Mouse (Mus musculus) embryonic facial prominence, embryonic 10.5 days (tissue): ENCODE results near the gene Tedc2. TPM values are rescaled to one million over a fixed set of nuclear protein-coding genes. Genes with fewer than 3 reads are reported as not detected.
A peak's percentile ranks its signal among the peaks of the same experiment; 100 is the strongest.

Experiments used
- DNase-seq: peaks from one replicate; pipeline ENCODE4 v3.0.0-alpha.2; 2017; ENCODE audit warnings: low spot score
- H3K27ac ChIP-seq: fragments of 300-500 bp; sonication (generic); replicated peaks from 2 replicates; pipeline ENCODE4 v1.5.1; 2016; ENCODE audit warnings: mild to moderate bottlenecking
- H3K27me3 ChIP-seq: fragments of 300-500 bp; sonication (generic); replicated peaks from 2 replicates; pipeline ENCODE4 v1.6.1; 2016; ENCODE audit warnings: low read depth, mild to moderate bottlenecking; ENCODE audit not compliant: poor library complexity, severe bottlenecking
- H3K36me3 ChIP-seq: fragments of 300-500 bp; sonication (generic); replicated peaks from 2 replicates; pipeline ENCODE4 v1.6.1; 2016; ENCODE audit warnings: mild to moderate bottlenecking, moderate library complexity
- H3K4me1 ChIP-seq: fragments of 300-500 bp; sonication (generic); 2 replicates; pipeline ENCODE4 v1.6.1; 2016
- H3K4me3 ChIP-seq: fragments of 300-500 bp; sonication (generic); 2 replicates; pipeline ENCODE4 v1.5.1; 2016; ENCODE audit warnings: mild to moderate bottlenecking, moderate library complexity
- H3K9me3 ChIP-seq: fragments of 300-500 bp; sonication (generic); 2 replicates; pipeline ENCODE4 v1.6.1; 2016; ENCODE audit warnings: mild to moderate bottlenecking
- WGBS: fragments of 180-500 bp; shearing (Covaris S2); methylation state at CpG from one replicate; pipeline ENCODE4 v1.1.7; 2016; 5-methylcytosine and 5-hydroxymethylcytosine counted together
- polyA plus RNA-seq: library from polyadenylated mRNA; unstranded; fragments of >200 nt; fragmentation: Nextera tagmentation; extraction: Ambion mirVana; gene quantifications from 2 replicates; pipeline ENCODE4 v1.2.1, GENCODE M21; 2016

The Tedc2 gene
- polyA plus RNA-seq: 23.0 and 24.8 TPM in 2 replicates

GRCm38 (mm10) chr17:24220435-24221411, at the start of gene Tedc2:
Gene Tedc2, minus strand, starts transcription at chr17:24220851.
- peak; percentile 93 for DNase-seq
- H3K27me3 ChIP-seq: no peaks in the 10 kb centered on the region
- peaks cover 23% of the 10 kb centered on the region for H3K4me1 ChIP-seq
- peak within 1 kb of the TSS; percentile 82 for H3K4me3 ChIP-seq
- peak within 1 kb of the TSS; percentile 88 for H3K27ac ChIP-seq
- H3K36me3 ChIP-seq: peaks cover 77% of the 10 kb centered on the region
- 6% methylated on average over 41 of the region's 41 CpGs for WGBS
- H3K9me3 ChIP-seq: no peaks in the 10 kb centered on the region

- 87% methylated on average over 1 of the region's 1 CpGs for whole genome bisulfite sequencing
Observed at GRCm38 (mm10) chr17:24267133-24267532, 46.5 kb upstream of the Tedc2 start.

GRCm38 (mm10) chr17:24264766-24265165, 44.1 kb upstream of the Tedc2 start:
- no peaks in the 10 kb centered on the region for H3K36me3 ChIP-seq
- 80% methylated on average over 2 of the region's 2 CpGs for WGBS
- no peak for DNase-seq
- H3K9me3 ChIP-seq: 0 out of 2 replicates have a peak, but pooled peaks cover 4% of the 10 kb centered on the region
- no peaks in the 10 kb centered on the region for H3K27me3 ChIP-seq
- no peak overlapping the region for H3K27ac ChIP-seq
- H3K4me3 ChIP-seq: no peak overlapping the region
- no peaks in the 10 kb centered on the region for H3K4me1 ChIP-seq

More at GRCm38 (mm10) chr17:24267133-24267532, 46.5 kb upstream of the Tedc2 start:
- Histone ChIP-seq H3K36me3 (no peaks in the 10 kb centered on the region), H3K4me3 (no peak overlapping the region), H3K9me3 (peaks cover 8% of the 10 kb centered on the region; the same call in 1 of the 2 replicates), H3K27me3 (no peaks in the 10 kb centered on the region), H3K4me1 (no peaks in the 10 kb centered on the region), H3K27ac (no peak overlapping the region)
- DNase-seq: no peak

GRCm38 (mm10) chr17:24260516-24260915, 39.9 kb upstream of the Tedc2 start:
- 0 out of 2 replicates have a peak, but pooled peaks cover 4% of the 10 kb centered on the region for H3K9me3 ChIP-seq
- no peaks in the 10 kb centered on the region for H3K36me3 ChIP-seq
- no peak overlapping the region for H3K27ac ChIP-seq
- no peak overlapping the region for H3K4me3 ChIP-seq
- H3K27me3 ChIP-seq: no peaks in the 10 kb centered on the region
- WGBS: 81% methylated on average over 4 of the region's 4 CpGs
- no peaks in the 10 kb centered on the region for H3K4me1 ChIP-seq
- DNase-seq: no peak

- DNase-seq: no peak
- Histone ChIP-seq H3K4me1 (no peaks in the 10 kb centered on the region), H3K36me3 (no peaks in the 10 kb centered on the region), H3K27ac (no peak overlapping the region), H3K4me3 (no peak overlapping the region), H3K9me3 (0 out of 2 replicates have a peak, but pooled peaks cover 4% of the 10 kb centered on the region), H3K27me3 (no peaks in the 10 kb centered on the region)
- 81% methylated on average over 5 of the region's 5 CpGs for WGBS
Observed at GRCm38 (mm10) chr17:24259702-24260101, 39.1 kb upstream of the Tedc2 start.

GRCm38 (mm10) chr17:24258981-24259380, 38.3 kb upstream of the Tedc2 start:
- Histone ChIP-seq H3K36me3 (no peaks in the 10 kb centered on the region), H3K9me3 (0 out of 2 replicates have a peak, but pooled peaks cover under 1% of the 10 kb centered on the region), H3K4me1 (no peaks in the 10 kb centered on the region), H3K27me3 (no peaks in the 10 kb centered on the region), H3K4me3 (no peak overlapping the region), H3K27ac (no peak overlapping the region)
- 73% methylated on average over 4 of the region's 4 CpGs for WGBS
- no peak for DNase-seq

GRCm38 (mm10) chr17:24252329-24252728, 31.7 kb upstream of the Tedc2 start:
- H3K4me1 ChIP-seq: peaks cover 17% of the 10 kb centered on the region
- peak overlapping the region; percentile 80 for H3K4me3 ChIP-seq
- no peaks in the 10 kb centered on the region for H3K27me3 ChIP-seq
- H3K27ac ChIP-seq: peak overlapping the region; percentile 97
- peaks cover 24% of the 10 kb centered on the region for H3K36me3 ChIP-seq
- WGBS: 98% methylated on average over 2 of the region's 2 CpGs
- no peak for DNase-seq
- no peaks in the 10 kb centered on the region for H3K9me3 ChIP-seq

GRCm38 (mm10) chr17:24251320-24252069, 30.8 kb upstream of the Tedc2 start, which contains the start of gene Ccnf:
Gene Ccnf, minus strand, starts transcription at chr17:24251484.
- peak within 1 kb of the TSS; percentile 80 for H3K4me3 ChIP-seq
- H3K27ac ChIP-seq: peak within 1 kb of the TSS; percentile 97
- DNase-seq: peak; percentile 98
- no peaks in the 10 kb centered on the region for H3K9me3 ChIP-seq
- no peaks in the 10 kb centered on the region for H3K27me3 ChIP-seq
- peaks cover 32% of the 10 kb centered on the region for H3K36me3 ChIP-seq
- peaks cover 17% of the 10 kb centered on the region for H3K4me1 ChIP-seq
- WGBS: 1% methylated on average over 48 of the region's 48 CpGs

- H3K27ac ChIP-seq: peak overlapping the region; percentile 97
- H3K9me3 ChIP-seq: no peaks in the 10 kb centered on the region
- peaks cover 37% of the 10 kb centered on the region for H3K36me3 ChIP-seq
- H3K4me1 ChIP-seq: peaks cover 17% of the 10 kb centered on the region
- no peaks in the 10 kb centered on the region for H3K27me3 ChIP-seq
- under 1% methylated on average over 32 of the region's 32 CpGs for WGBS
- peak overlapping the region; percentile 80 for H3K4me3 ChIP-seq
- no peak for DNase-seq
Observed at GRCm38 (mm10) chr17:24250988-24251319, 30.3 kb upstream of the Tedc2 start.

- Histone ChIP-seq H3K27ac (no peak overlapping the region), H3K4me3 (no peak overlapping the region), H3K9me3 (peaks cover 11% of the 10 kb centered on the region), H3K36me3 (peaks cover 56% of the 10 kb centered on the region), H3K27me3 (no peaks in the 10 kb centered on the region), H3K4me1 (peaks cover 17% of the 10 kb centered on the region)
- 92% methylated on average over 2 of the region's 2 CpGs for WGBS
- DNase-seq: no peak
Observed at GRCm38 (mm10) chr17:24248641-24249040, 28.0 kb upstream of the Tedc2 start.

GRCm38 (mm10) chr17:24244061-24244460, 23.4 kb upstream of the Tedc2 start:
- no peak for DNase-seq
- H3K9me3 ChIP-seq: peaks cover 14% of the 10 kb centered on the region
- H3K27ac ChIP-seq: no peak overlapping the region
- H3K36me3 ChIP-seq: peaks cover 95% of the 10 kb centered on the region
- H3K4me3 ChIP-seq: no peak overlapping the region
- H3K4me1 ChIP-seq: no peaks in the 10 kb centered on the region
- no peaks in the 10 kb centered on the region for H3K27me3 ChIP-seq
- WGBS: 98% methylated on average over 8 of the region's 8 CpGs

- Histone ChIP-seq H3K27ac (no peak overlapping the region), H3K9me3 (peaks cover 14% of the 10 kb centered on the region), H3K4me3 (no peak overlapping the region), H3K4me1 (no peaks in the 10 kb centered on the region), H3K36me3 (peaks cover 95% of the 10 kb centered on the region), H3K27me3 (no peaks in the 10 kb centered on the region)
- DNase-seq: peak; percentile 53
- WGBS: 88% methylated on average over 4 of the region's 4 CpGs
Observed at GRCm38 (mm10) chr17:24243311-24243969, 22.8 kb upstream of the Tedc2 start.
